Mouse (Mus musculus) frontal cortex, adult (tissue): ENCODE data around the gene Nova2.

Experiments
- ATAC-seq: cut with Nextera tagmentation; 2 replicates; pipeline ENCODE4 v1.9.2; 2017; ENCODE audit warnings: mild to moderate bottlenecking, moderate library complexity, mixed read lengths; ENCODE audit not compliant: low TSS enrichment

Gene Nova2

DNA sequence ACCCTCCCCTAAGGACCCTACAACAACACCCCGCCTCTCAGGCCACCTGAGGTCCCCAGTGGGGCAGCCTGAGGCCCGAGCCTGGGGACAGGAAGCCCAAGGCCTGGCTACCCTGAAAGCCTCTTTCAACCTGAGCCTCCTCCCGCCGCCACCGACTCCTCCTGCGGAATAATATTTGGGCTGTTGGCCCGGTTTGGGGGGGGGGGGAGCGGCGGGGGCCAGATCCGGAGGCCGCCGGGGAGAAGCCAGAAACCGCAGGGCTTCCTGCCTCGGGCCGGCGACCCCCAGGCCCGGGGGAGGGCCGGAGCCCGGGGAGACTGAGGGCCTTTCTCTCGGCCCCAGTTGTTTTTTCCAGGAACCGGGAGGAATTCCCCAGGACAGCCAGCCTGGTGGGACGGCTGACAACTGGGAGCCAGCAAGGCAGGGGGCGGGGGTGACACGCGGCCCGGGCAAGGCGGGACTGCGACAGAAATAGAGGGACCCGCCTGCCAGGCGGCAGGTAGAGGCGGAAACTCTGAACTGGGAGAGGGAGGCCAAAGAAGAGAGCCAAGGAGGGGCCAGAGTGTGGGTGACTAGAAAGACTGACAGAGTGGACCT is 86.4 kb downstream of the Nova2 start:
- ATAC-seq, result no peak

DNA sequence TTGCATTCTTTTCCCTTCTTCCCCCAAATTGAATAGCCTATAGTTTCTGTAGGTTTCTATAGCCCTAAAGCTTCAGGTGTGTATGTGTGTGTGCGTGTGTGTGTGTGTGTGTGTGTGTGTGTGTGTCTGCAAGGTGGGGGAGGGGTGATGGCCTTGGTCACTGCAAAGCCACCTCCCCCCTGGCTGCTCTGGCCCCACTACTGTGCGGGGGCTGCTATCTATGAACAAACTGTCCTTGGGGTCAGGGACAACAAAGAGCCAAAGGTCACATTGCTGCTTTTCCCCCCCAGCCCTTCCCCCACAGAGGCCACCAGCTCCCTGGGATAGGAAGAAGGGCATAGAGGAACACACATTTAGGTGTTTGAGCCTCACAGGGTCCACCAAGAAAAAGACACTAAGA is 87.2 kb downstream of the Nova2 start:
- no peak for ATAC-seq

DNA sequence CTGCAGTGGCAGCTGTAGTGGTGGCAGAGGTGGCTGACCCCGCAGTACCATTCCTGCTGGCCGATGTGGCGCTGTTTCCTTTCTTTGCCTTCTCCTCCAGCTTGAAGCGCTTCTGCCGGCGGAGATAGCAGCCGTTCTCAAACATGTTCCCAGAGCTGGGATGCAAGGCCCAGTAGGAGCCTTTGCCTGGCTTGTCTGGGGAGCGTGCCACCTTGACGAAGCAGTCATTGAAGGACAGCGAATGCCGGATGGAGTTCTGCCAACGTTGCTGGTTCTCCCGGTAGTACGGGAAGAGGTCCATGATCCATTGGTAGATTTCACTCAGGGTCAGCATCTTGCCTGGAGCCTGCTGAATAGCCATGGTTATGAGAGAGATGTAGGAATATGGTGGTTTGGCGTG is 88.8 kb downstream of the Nova2 start:
- ATAC-seq, result no peak
